Mouse (Mus musculus) bone marrow, adult 2 months (tissue): ENCODE results near the gene Col9a2. TPM values are rescaled to one million over a fixed set of nuclear protein-coding genes. Genes with fewer than 3 reads are reported as not detected.

Experiments used
- H3K27ac ChIP-seq: fragments of 200-500 bp; 2 replicates; pipeline ENCODE4 v1.5.1; 2012; ENCODE audit warnings: low read depth, mild to moderate bottlenecking, control low read depth, inconsistent platforms, low read length; ENCODE audit not compliant: control insufficient read depth, poor library complexity, insufficient read depth
- H3K4me1 ChIP-seq: fragments of 200-500 bp; 2 replicates; pipeline ENCODE4 v1.6.1; 2011; ENCODE audit warnings: low read length; ENCODE audit not compliant: control insufficient read depth, insufficient read depth
- H3K4me3 ChIP-seq: fragments of 200-500 bp; replicated peaks from 2 replicates; pipeline ENCODE3; 2011; ENCODE audit warnings: mild to moderate bottlenecking, low read depth, low read length, control low read depth; ENCODE audit not compliant: control insufficient read depth
- CTCF ChIP-seq: fragments of 200-500 bp; IDR thresholded peaks from 2 replicates; pipeline ENCODE4 v1.5.1; 2011; ENCODE audit warnings: low read length, control low read depth; ENCODE audit not compliant: control insufficient read depth, insufficient read depth
- POLR2A ChIP-seq: fragments of 200-500 bp; IDR thresholded peaks from 2 replicates; pipeline ENCODE4 v1.6.1; 2011; ENCODE audit warnings: low read depth, mild to moderate bottlenecking, control low read depth, low read length, borderline replicate concordance; ENCODE audit not compliant: control insufficient read depth
- WGBS: fragments of 180-500 bp; shearing (Covaris S2); methylation state at CpG from one replicate; pipeline ENCODE4 v1.1.7; 2018; 5-methylcytosine and 5-hydroxymethylcytosine counted together
- polyA plus RNA-seq: library from polyadenylated mRNA; stranded (reverse); fragments of >200 nt; gene quantifications from 2 replicates; pipeline ENCODE4 v1.2.4, GENCODE M21; 2011; ENCODE audit warnings: low replicate concordance; ENCODE audit not compliant: missing spikeins, insufficient read depth, insufficient read length

Col9a2 gene
- not detected in 2 replicates for polyA plus RNA-seq

- no peaks in the 10 kb centered on the region; the same call in 1 of the 2 replicates for H3K4me1 ChIP-seq
- no peak within 1 kb of the TSS for H3K27ac ChIP-seq
- 8% methylated on average over 46 of the region's 46 CpGs for WGBS
- TF ChIP-seq CTCF = no peak
- no peak within 1 kb of the TSS for H3K4me3 ChIP-seq
Observed at GRCm38 (mm10) chr4:121039331-121040115, at the start of gene Col9a2. Gene Col9a2, plus strand, starts transcription at chr4:121039385.

GRCm38 (mm10) chr4:120992284-120992683 lies 46.9 kb upstream of the Col9a2 start:
- Histone ChIP-seq H3K27ac (no peak overlapping the region), H3K4me1 (peaks cover 1% of the 10 kb centered on the region; the same call in 1 of the 2 replicates), H3K4me3 (no peak overlapping the region)
- no peak for TF ChIP-seq POLR2A
- TF ChIP-seq CTCF = no peak
- WGBS = 93% methylated on average over 2 of the region's 2 CpGs

DNA sequence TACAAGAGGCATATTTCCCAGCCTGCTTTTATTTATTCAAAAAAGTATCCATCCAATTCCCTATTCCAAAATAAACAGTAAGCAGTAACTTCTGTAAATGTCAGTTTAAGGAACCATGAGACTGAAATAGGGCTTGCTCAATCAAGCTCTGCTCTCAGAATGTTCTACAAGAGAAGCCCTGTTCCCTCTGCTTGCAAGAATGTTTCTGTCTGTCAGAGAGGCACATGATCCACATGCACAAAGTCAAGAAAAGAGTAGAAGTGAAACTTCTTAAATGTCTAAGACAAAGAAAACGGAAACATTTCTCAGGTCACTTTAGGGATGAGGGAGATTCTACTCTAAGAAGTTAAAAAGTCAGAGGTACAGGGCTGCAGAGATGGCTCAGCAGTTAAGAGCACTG lies 46.2 kb upstream of the Col9a2 start:
- 37% methylated on average over 1 of the region's 1 CpGs for WGBS

DNA sequence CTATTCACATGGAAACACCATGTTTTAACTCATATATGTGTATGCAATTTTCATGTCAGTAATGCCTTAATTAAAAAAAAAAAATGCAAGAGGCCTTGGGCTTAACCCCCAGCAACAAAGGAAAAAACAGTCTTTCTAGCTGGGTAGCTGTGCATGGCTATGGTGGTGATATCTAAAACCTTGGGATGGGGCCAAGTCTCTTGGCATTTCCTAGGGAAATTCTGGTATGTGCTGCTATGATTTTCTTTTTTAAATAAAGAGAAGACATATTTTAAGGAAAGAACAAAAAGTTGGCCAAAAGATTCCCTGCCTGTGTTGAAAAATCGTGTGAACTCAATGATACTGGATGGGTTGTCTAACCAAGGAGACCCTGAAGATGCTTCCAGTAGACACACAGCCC lies 43.3 kb upstream of the Col9a2 start:
- Histone ChIP-seq H3K4me3 (no peak overlapping the region), H3K4me1 (peaks cover 1% of the 10 kb centered on the region), H3K27ac (no peak overlapping the region)
- 63% methylated on average over 1 of the region's 1 CpGs for WGBS
- TF ChIP-seq CTCF = no peak
- TF ChIP-seq POLR2A = no peak

More for the DNA sequence above, 46.2 kb upstream of the Col9a2 start:
- no peak overlapping the region for H3K27ac ChIP-seq
- H3K4me3 ChIP-seq = no peak overlapping the region
- TF ChIP-seq CTCF (no peak), POLR2A (no peak)
- peaks cover 1% of the 10 kb centered on the region for H3K4me1 ChIP-seq

DNA sequence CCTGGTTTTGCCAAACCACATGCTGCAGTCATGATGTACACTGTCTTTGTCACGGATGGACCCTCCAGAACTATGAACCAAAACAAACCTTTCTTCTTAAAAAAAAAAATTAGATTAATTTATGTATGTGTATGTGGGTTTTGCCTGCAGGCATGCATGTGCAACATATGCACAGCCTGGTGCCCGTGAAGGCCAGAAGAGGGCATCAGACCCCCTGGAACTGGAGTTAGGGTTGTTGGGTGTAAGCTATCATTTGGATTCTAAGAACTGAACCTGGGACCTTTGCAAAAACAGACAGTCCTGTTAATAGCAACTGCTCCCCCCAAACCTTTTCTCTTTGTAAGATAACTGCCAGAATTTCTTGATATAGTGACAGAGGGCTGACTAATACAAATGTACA lies 38.1 kb upstream of the Col9a2 start:
- peaks cover 7% of the 10 kb centered on the region for H3K4me1 ChIP-seq
- TF ChIP-seq CTCF = peak; percentile 34; the same call in 1 of the 2 replicates
- no peak for TF ChIP-seq POLR2A
- no peak overlapping the region for H3K27ac ChIP-seq
- WGBS = 66% methylated on average over 2 of the region's 2 CpGs
- H3K4me3 ChIP-seq = no peak overlapping the region

DNA sequence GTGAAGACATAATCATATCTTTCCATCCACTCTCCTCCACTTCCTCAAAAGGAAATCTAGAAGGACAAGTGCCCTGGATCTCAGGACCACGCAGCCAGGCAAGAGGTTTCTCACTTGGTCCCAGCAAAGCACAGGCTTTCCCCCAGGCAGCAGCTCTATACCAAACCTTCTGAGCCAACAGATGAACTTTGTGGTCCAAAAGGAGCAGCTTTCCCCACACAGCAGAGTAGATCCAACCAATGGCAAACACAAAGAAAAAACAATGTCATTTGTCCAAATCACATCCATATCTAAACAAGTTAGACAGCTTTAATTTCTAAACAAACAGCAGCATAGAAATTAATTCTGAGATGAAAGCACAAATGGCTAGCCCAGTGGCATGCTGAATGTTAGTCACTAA lies 37.5 kb upstream of the Col9a2 start:
- no peak for TF ChIP-seq POLR2A
- TF ChIP-seq CTCF = no peak
- WGBS = 42% methylated on average over 1 of the region's 1 CpGs
- Histone ChIP-seq H3K4me3 (no peak overlapping the region), H3K4me1 (peaks cover 7% of the 10 kb centered on the region), H3K27ac (no peak overlapping the region)

GRCm38 (mm10) chr4:121002400-121003171 lies 36.6 kb upstream of the Col9a2 start:
- Histone ChIP-seq H3K4me3 (no peak overlapping the region), H3K27ac (no peak overlapping the region), H3K4me1 (peaks cover 9% of the 10 kb centered on the region)
- 48% methylated on average over 8 of the region's 8 CpGs for WGBS
- no peak for TF ChIP-seq CTCF
- TF ChIP-seq POLR2A = no peak

GRCm38 (mm10) chr4:121003611-121004091 lies 35.5 kb upstream of the Col9a2 start:
- peaks cover 9% of the 10 kb centered on the region for H3K4me1 ChIP-seq
- no peak overlapping the region; the same call in 1 of the 2 replicates for H3K27ac ChIP-seq
- no peak for TF ChIP-seq CTCF
- TF ChIP-seq POLR2A = no peak
- no peak overlapping the region for H3K4me3 ChIP-seq
- WGBS = 21% methylated on average over 3 of the region's 3 CpGs
